Mouse (Mus musculus): Measurements from ENCODE around the gene Rap2a. TPM values are rescaled to one million over a fixed set of nuclear protein-coding genes. Genes with fewer than 3 reads are reported as not detected.

Rap2a gene
- polyA plus RNA-seq, 1 experiment: 33.2 TPM

DNA sequence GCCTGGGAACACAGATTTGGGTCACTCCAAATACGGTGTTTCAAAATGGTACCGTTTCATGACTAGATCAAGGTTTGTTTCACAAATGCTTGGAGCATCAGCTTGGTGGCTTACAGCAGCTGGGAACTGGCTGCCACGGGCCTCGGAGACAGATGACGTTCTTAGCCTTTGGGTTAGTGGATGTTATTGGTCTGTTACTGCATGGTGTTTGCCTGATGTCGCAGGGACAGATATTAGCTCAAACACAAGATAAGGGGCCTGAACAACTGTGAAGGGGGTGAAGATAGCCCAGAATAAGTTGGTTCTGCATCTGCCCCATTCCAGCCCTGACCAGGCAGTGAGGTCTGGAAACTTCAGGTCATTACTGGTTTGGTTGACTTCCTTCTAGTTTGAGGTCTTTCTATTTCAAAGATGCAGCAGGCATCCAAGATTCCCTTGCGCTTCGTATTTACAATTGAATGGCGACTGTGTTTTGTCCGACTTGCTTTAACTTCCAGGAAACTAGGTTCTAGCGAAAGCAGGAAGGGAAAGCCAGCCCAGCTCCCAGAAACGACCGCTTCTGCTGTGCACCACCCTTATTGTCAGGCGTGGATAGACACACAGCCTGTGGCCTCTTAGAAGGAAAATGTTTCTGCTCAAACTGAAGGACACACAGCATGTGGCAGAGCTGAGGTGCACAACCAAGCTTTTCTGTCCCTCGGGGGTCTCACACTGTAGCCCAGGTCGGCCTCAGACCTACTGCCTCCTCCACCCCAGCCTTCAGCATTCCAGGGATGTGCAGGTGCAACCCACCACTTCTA, 30.5 kb downstream of the Rap2a start:
- no peak overlapping the region for H3K4me3 ChIP-seq (ENCODE audit: insufficient read depth, low read length)
- H3K27ac ChIP-seq (ENCODE audit: insufficient read depth, low read depth, low read length): no peak overlapping the region
- no peaks in the 10 kb centered on the region for H3K4me1 ChIP-seq (ENCODE audit: control insufficient read depth, insufficient read depth, low read length)
- TF ChIP-seq POLR2A (IDR thresholded peaks at IDR 0.05; ENCODE audit: borderline replicate concordance, low read depth, low read length) (no peak), CTCF (IDR thresholded peaks at IDR 0.05; ENCODE audit: low read depth, low read length) (no peak)

DNA sequence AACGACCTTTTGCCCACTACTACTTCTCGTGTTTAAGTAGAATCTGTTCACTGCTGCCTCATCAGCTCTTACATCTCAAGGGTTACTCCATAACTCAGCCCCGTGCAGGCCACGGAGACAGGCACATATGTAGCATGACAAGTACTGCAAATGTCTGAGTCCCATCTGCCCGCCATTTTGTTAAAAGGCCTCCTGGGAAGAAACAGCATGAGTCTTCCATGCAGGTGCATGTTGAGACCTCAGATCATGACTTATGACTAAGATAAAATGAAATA, 31.1 kb downstream of the Rap2a start:
- H3K4me3 ChIP-seq (ENCODE audit: insufficient read depth, low read length): no peak overlapping the region
- TF ChIP-seq CTCF (IDR thresholded peaks at IDR 0.05; ENCODE audit: low read depth, low read length): no peak
- no peak for TF ChIP-seq POLR2A (IDR thresholded peaks at IDR 0.05; ENCODE audit: borderline replicate concordance, low read depth, low read length)
- H3K4me1 ChIP-seq (ENCODE audit: control insufficient read depth, insufficient read depth, low read length): no peaks in the 10 kb centered on the region
- H3K27ac ChIP-seq (ENCODE audit: insufficient read depth, low read depth, low read length): no peak overlapping the region

DNA sequence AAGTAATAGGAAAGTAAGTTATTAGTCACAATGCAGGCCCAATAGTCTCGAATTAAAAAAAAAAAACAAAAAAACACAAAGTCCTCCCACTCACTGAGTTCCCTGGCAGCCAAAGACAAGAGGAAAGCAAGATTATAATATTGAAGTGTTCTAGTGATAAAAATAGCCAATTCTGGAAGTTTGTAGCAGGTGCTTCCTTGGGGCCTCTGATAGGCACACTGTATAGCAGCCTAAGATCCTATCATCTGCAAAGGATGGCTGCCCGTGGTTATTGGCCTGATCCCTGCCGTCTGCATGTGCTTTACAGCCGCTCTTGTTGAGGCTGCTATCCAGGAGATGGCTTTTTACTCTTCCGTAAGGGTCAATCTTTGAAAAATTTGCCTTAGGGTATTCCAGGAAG, 33.6 kb downstream of the Rap2a start:
- Histone ChIP-seq H3K4me3 (ENCODE audit: insufficient read depth, low read length) (no peak overlapping the region), H3K4me1 (ENCODE audit: control insufficient read depth, insufficient read depth, low read length) (peaks cover 3% of the 10 kb centered on the region), H3K27ac (ENCODE audit: insufficient read depth, low read depth, low read length) (no peak overlapping the region)
- TF ChIP-seq POLR2A (IDR thresholded peaks at IDR 0.05; ENCODE audit: borderline replicate concordance, low read depth, low read length): no peak
- TF ChIP-seq CTCF (IDR thresholded peaks at IDR 0.05; ENCODE audit: low read depth, low read length): no peak

DNA sequence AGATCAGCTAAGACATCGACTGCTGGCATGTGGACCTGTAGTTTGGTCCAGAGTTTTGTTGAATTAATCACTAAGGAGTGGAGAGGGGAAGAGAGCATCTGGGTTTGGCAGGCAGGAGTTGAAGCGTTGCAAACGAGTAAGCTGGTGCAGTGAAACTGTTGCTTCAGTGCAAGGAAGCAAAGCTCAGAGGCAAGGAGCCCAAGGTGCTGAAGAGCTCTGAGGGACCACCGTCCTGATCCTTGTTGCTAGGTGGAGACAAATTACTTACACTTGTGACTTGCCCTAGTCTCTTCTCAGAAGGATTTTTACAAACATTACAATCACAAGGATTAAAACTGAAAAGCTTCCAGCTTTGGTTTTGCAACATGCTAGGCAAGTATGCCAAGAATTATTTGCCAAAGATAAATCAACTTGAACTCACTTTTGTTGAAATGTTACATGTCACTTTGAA, 36.6 kb downstream of the Rap2a start:
- Histone ChIP-seq H3K4me1 (ENCODE audit: control insufficient read depth, insufficient read depth, low read length) (peaks cover 3% of the 10 kb centered on the region), H3K4me3 (ENCODE audit: insufficient read depth, low read length) (no peak overlapping the region), H3K27ac (ENCODE audit: insufficient read depth, low read depth, low read length) (no peak overlapping the region)
- TF ChIP-seq POLR2A (IDR thresholded peaks at IDR 0.05; ENCODE audit: borderline replicate concordance, low read depth, low read length): no peak
- no peak for TF ChIP-seq CTCF (IDR thresholded peaks at IDR 0.05; ENCODE audit: low read depth, low read length)

DNA sequence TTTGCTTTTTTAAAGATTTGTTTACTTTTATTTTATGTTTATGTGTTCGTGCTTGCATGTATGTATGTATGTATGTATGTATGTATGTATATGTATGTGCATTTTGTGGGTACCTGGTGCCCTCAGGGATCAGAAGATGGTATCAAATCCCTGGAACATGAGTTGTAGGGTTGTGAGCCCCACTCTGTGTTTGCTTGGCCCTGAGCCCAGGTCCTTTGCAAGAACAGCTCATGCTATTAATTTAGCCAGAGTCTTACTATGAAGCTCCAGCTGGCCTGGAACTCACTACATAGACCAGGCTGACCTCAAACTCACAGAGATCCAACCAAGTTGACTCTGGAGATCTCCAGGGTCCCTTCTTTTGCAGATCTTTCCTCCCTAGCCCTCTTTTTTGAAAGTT, 37.1 kb downstream of the Rap2a start:
- Histone ChIP-seq H3K4me3 (ENCODE audit: insufficient read depth, low read length) (no peak overlapping the region), H3K27ac (ENCODE audit: insufficient read depth, low read depth, low read length) (no peak overlapping the region), H3K4me1 (ENCODE audit: control insufficient read depth, insufficient read depth, low read length) (peaks cover 8% of the 10 kb centered on the region)
- TF ChIP-seq POLR2A (IDR thresholded peaks at IDR 0.05; ENCODE audit: borderline replicate concordance, low read depth, low read length) (no peak), CTCF (IDR thresholded peaks at IDR 0.05; ENCODE audit: low read depth, low read length) (no peak)

DNA sequence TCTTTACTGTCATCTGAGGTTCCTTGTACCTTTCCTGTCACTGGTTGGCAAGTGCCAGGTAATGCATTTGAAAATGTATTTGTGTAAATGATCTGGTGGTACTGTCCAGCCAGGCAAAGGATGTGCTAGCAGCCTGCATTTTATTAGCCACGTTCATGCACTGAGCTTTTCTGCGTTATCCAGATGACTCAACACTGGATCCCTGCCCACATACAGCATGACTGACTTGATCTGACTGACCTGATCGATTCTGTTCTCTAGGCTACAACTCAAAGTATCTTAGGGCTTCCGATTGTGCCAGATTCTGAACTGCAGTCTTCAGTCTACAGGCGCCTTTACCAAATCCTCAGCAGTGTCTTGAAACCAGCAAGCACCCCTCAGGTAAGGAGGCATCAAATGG, 40.5 kb downstream of the Rap2a start:
- no peak for TF ChIP-seq POLR2A (IDR thresholded peaks at IDR 0.05; ENCODE audit: borderline replicate concordance, low read depth, low read length)
- TF ChIP-seq CTCF (IDR thresholded peaks at IDR 0.05; ENCODE audit: low read depth, low read length): no peak
- no peak overlapping the region for H3K4me3 ChIP-seq (ENCODE audit: insufficient read depth, low read length)
- no peak overlapping the region for H3K27ac ChIP-seq (ENCODE audit: insufficient read depth, low read depth, low read length)
- peaks cover 21% of the 10 kb centered on the region for H3K4me1 ChIP-seq (ENCODE audit: control insufficient read depth, insufficient read depth, low read length)

DNA sequence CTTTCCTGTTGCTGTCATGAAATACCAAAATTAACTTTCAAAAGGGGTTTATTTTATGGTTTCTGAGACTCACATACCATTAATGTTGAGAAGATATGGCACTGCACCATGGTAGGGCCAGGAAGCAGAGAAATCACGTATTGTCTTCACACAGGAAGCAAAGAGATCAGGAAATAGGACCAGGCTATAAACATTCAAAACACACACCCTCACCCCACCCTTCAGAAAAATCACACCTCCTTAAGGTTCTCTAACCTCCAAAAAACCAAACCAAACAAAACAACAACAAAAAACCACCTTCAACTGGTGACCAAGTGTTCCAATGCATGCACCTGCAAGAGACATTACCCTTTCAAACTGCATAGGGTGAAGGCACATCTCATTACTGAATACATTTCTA, 41.7 kb downstream of the Rap2a start:
- no peak overlapping the region for H3K4me3 ChIP-seq (ENCODE audit: insufficient read depth, low read length)
- H3K27ac ChIP-seq (ENCODE audit: insufficient read depth, low read depth, low read length): no peak overlapping the region
- peaks cover 21% of the 10 kb centered on the region for H3K4me1 ChIP-seq (ENCODE audit: control insufficient read depth, insufficient read depth, low read length)
- no peak for TF ChIP-seq CTCF (IDR thresholded peaks at IDR 0.05; ENCODE audit: low read depth, low read length)
- no peak for TF ChIP-seq POLR2A (IDR thresholded peaks at IDR 0.05; ENCODE audit: borderline replicate concordance, low read depth, low read length)

DNA sequence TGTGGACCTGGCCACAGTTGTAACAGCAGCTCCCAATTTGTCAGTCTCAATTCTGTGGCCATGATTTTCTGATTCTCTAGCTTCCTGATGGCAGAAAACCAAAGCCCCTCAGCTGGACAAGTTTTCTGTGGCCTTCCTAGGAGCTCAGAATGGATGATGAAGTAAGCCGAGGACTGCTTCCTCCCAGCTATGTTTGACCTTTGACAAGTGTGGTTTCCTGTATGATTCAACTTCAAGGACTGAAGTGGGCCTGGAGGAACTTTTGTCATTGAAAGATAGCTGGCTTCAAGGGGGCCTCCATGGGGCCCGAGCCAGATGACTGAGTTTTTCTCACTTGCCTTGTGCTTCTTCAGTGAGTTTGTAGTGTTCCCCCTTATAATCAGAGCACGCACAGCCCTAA, 42.6 kb downstream of the Rap2a start:
- TF ChIP-seq CTCF (IDR thresholded peaks at IDR 0.05; ENCODE audit: low read depth, low read length) (no peak), POLR2A (IDR thresholded peaks at IDR 0.05; ENCODE audit: borderline replicate concordance, low read depth, low read length) (no peak)
- no peak overlapping the region for H3K4me3 ChIP-seq (ENCODE audit: insufficient read depth, low read length)
- H3K4me1 ChIP-seq (ENCODE audit: control insufficient read depth, insufficient read depth, low read length): peaks cover 18% of the 10 kb centered on the region
- H3K27ac ChIP-seq (ENCODE audit: insufficient read depth, low read depth, low read length): peak overlapping the region; percentile 35

DNA sequence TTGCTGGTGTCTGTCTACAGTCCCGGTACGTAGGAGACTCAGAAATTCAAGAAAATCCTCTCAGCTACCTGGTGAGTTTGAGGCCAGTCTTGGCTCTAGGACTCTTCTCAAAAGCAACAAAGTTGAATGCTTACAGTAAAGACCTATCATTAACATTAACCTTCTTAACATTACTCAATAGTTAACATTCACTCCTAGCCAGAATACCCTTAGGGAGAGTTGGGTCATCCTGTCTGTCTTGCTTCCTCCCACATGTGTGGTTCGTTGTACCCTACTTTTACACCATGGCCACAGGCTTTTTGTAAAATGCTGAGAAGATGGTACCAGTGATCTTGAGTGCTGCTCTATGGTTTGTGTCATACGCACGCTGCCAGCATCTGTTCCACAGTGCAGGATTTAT, 45.1 kb downstream of the Rap2a start:
- Histone ChIP-seq H3K4me1 (ENCODE audit: control insufficient read depth, insufficient read depth, low read length) (peaks cover 18% of the 10 kb centered on the region), H3K27ac (ENCODE audit: insufficient read depth, low read depth, low read length) (no peak overlapping the region), H3K4me3 (ENCODE audit: insufficient read depth, low read length) (no peak overlapping the region)
- TF ChIP-seq CTCF (IDR thresholded peaks at IDR 0.05; ENCODE audit: low read depth, low read length) (no peak), POLR2A (IDR thresholded peaks at IDR 0.05; ENCODE audit: borderline replicate concordance, low read depth, low read length) (no peak)

DNA sequence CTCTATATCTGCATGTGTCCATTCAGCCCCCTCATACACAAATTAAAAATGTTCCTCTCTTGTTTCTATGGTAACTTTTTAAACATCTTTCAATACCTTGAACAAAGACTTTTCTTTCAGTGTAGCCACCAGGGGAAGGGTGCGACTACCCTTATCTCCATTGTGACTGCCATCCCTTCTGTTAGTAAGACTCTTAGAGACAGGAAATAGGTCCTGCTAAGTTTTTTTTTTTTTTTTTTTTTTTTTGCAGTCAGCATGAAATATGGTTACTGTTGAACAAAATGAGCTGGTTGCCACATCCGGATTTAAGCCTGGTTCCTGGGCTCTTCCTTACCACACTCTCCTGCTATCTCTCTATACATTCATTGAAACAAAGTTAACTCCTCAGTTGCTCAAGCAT, 47.4 kb downstream of the Rap2a start:
- TF ChIP-seq CTCF (IDR thresholded peaks at IDR 0.05; ENCODE audit: low read depth, low read length): no peak
- no peak for TF ChIP-seq POLR2A (IDR thresholded peaks at IDR 0.05; ENCODE audit: borderline replicate concordance, low read depth, low read length)
- Histone ChIP-seq H3K4me3 (ENCODE audit: insufficient read depth, low read length) (no peak overlapping the region), H3K27ac (ENCODE audit: insufficient read depth, low read depth, low read length) (no peak overlapping the region), H3K4me1 (ENCODE audit: control insufficient read depth, insufficient read depth, low read length) (peaks cover 11% of the 10 kb centered on the region)
